Mouse (Mus musculus) ES-Bruce4 (cell line): Measurements from ENCODE around the gene Add3.

Source experiments
- CTCF ChIP-seq: IDR thresholded peaks from one replicate; pipeline ENCODE4 v1.8.1; 2011; ENCODE audit warnings: low read depth, low read length
- POLR2A ChIP-seq: IDR thresholded peaks from one replicate; pipeline ENCODE4 v1.8.1; 2011; ENCODE audit warnings: low read length; ENCODE audit not compliant: insufficient read depth

- TF ChIP-seq POLR2A, result no peak
- TF ChIP-seq CTCF, result no peak
Observed at GRCm38 (mm10) chr19:53159351-53159750, 19.1 kb downstream of the Add3 start.
